Mouse (Mus musculus) heart, adult 18-20 months (tissue): ENCODE data around the gene Dhrs7b. TPM values are rescaled to one million over a fixed set of nuclear protein-coding genes. Genes with fewer than 3 reads are reported as not detected.
"Not testable (repeated sequence)": the region's sequence is repeated elsewhere in the genome, so short reads cannot be mapped to it uniquely, and the experiment has no call there.

ENCODE experiments used
- DNase-seq, 2 experiments: peaks; one replicate each; pipeline ENCODE4 v3.0.0; 2021 to 2022; ENCODE audit warnings: mixed read lengths in 1 of 2
- long read RNA-seq, 2 experiments: library from polyadenylated mRNA; stranded (forward); transcript quantifications; one replicate each; pipeline ENCODE4 v2.0.0; 2021
- total RNA-seq, 2 experiments: library from RNA; stranded (reverse); gene quantifications; 2 replicates each; pipeline ENCODE4 v1.2.3; 2021

The Dhrs7b gene
- total RNA-seq: 10 to 100 TPM; 24.3 TPM
- long read RNA-seq, experiment 1, transcript Dhrs7b-201 (7 exons, 1,553 nt): major isoform, 5 of 12 reads
- long read RNA-seq, experiment 1, partial matches to known transcripts: 0 of 12 reads
- long read RNA-seq, experiment 1, other reads (novel, unspliced or antisense): 7 of 12 reads
- long read RNA-seq, experiment 2, partial matches to known transcripts: 2 of 10 reads
- long read RNA-seq, experiment 2, other reads (novel, unspliced or antisense): 4 of 10 reads

- DNase-seq: peak; percentile 92 to 95
Observed at GRCm38 (mm10) chr11:60830433-60831052, at the start of gene Dhrs7b. Gene Dhrs7b (plus strand): TSS chr11:60830631.

- DNase-seq: no peak
Observed at GRCm38 (mm10) chr11:60784179-60784922, 46.1 kb upstream of the Dhrs7b start.

- DNase-seq: peak; percentile 59 to 75
Observed at GRCm38 (mm10) chr11:60787595-60787994, 42.8 kb upstream of the Dhrs7b start.

GRCm38 (mm10) chr11:60790472-60790871, 40.0 kb upstream of the Dhrs7b start:
- DNase-seq: no peak

- no peak for DNase-seq
Observed at GRCm38 (mm10) chr11:60796342-60796741, 34.1 kb upstream of the Dhrs7b start.

GRCm38 (mm10) chr11:60799977-60800376, 30.5 kb upstream of the Dhrs7b start:
- no peak for DNase-seq

GRCm38 (mm10) chr11:60800892-60801291, 29.5 kb upstream of the Dhrs7b start:
- DNase-seq: no peak

- DNase-seq: peak; percentile 57 to 65
Observed at GRCm38 (mm10) chr11:60808286-60809070, 22.0 kb upstream of the Dhrs7b start.

- no peak for DNase-seq
Observed at GRCm38 (mm10) chr11:60809546-60809945, 20.9 kb upstream of the Dhrs7b start.

- peak in 1 of 2 experiments; percentile 20 for DNase-seq
Observed at GRCm38 (mm10) chr11:60810046-60810965, 20.1 kb upstream of the Dhrs7b start.

- DNase-seq: peak; percentile 93 to 97
Observed at GRCm38 (mm10) chr11:60811054-60811460, 19.4 kb upstream of the Dhrs7b start.

GRCm38 (mm10) chr11:60811618-60812017, 18.8 kb upstream of the Dhrs7b start, which contains the start of gene Shmt1:
Gene Shmt1 (minus strand): TSS chr11:60811718.
- DNase-seq: not testable (repeated sequence)

GRCm38 (mm10) chr11:60816398-60816797, 14.0 kb upstream of the Dhrs7b start:
- no peak for DNase-seq

- no peak for DNase-seq
Observed at GRCm38 (mm10) chr11:60823771-60824170, 6.7 kb upstream of the Dhrs7b start.

- no peak for DNase-seq
Observed at GRCm38 (mm10) chr11:60825191-60825590, 5.2 kb upstream of the Dhrs7b start.

GRCm38 (mm10) chr11:60826700-60827099, 3.7 kb upstream of the Dhrs7b start:
- DNase-seq: no peak

- DNase-seq: no peak
Observed at GRCm38 (mm10) chr11:60827241-60827945, 3.0 kb upstream of the Dhrs7b start.

- DNase-seq: no peak
Observed at GRCm38 (mm10) chr11:60828903-60829302, 1.5 kb upstream of the Dhrs7b start.

- DNase-seq: no peak
Observed at GRCm38 (mm10) chr11:60836897-60837296, 6.5 kb downstream of the Dhrs7b start.

- no peak for DNase-seq
Observed at GRCm38 (mm10) chr11:60837644-60838406, 7.4 kb downstream of the Dhrs7b start.
